Mouse (Mus musculus): ENCODE data around the gene Tfec. TPM values are rescaled to one million over a fixed set of nuclear protein-coding genes. Genes with fewer than 3 reads are reported as not detected.

The Tfec gene
- total and polyA plus RNA-seq, 3 experiments: 0.60 TPM; not detected in 2

GRCm38 (mm10) chr6:16862050-16862449 lies 36.2 kb downstream of the Tfec start:
- Histone ChIP-seq H3K4me3 (ENCODE audit: low read depth, low read length) (no peak overlapping the region), H3K36me3 (replicated peaks) (no peaks in the 10 kb centered on the region), H3K9me3 (replicated peaks) (no peaks in the 10 kb centered on the region), H3K4me1 (ENCODE audit: insufficient read depth, low read depth, low read length) (no peaks in the 10 kb centered on the region), H3K27me3 (ENCODE audit: insufficient read depth, low read length) (no peaks in the 10 kb centered on the region)
- TF ChIP-seq POLR2AphosphoS5 (IDR thresholded peaks at IDR 0.05; ENCODE audit: insufficient replicate concordance, low read depth, low read length) (no peak), TAL1 (conservative IDR thresholded peaks at IDR 0.05; ENCODE audit: low read depth, low read length) (no peak), CTCF (IDR thresholded peaks at IDR 0.05; ENCODE audit: low read depth, low read length) (no peak), GATA2 (IDR thresholded peaks at IDR 0.05; ENCODE audit: borderline replicate concordance, low read depth, low read length) (no peak), GATA1 (IDR thresholded peaks at IDR 0.05; ENCODE audit: borderline replicate concordance, low read length) (no peak)
- ATAC-seq (ENCODE audit: extremely low read depth, insufficient number of reproducible peaks, low FRiP score, poor library complexity, severe bottlenecking): no peak
- no peak for DNase-seq (ENCODE audit: low spot score)

GRCm38 (mm10) chr6:16855879-16856545 lies 42.2 kb downstream of the Tfec start:
- DNase-seq (ENCODE audit: low spot score): no peak
- no peaks in the 10 kb centered on the region for H3K27me3 ChIP-seq (ENCODE audit: insufficient read depth, low read length)
- no peaks in the 10 kb centered on the region for H3K4me1 ChIP-seq (ENCODE audit: insufficient read depth, low read depth, low read length)
- TF ChIP-seq GATA2 (IDR thresholded peaks at IDR 0.05; ENCODE audit: borderline replicate concordance, low read depth, low read length): no peak
- no peak for TF ChIP-seq CTCF (IDR thresholded peaks at IDR 0.05; ENCODE audit: low read depth, low read length)
- no peak for TF ChIP-seq POLR2AphosphoS5 (IDR thresholded peaks at IDR 0.05; ENCODE audit: insufficient replicate concordance, low read depth, low read length)
- TF ChIP-seq GATA1 (IDR thresholded peaks at IDR 0.05; ENCODE audit: borderline replicate concordance, low read length): no peak
- ATAC-seq (ENCODE audit: extremely low read depth, insufficient number of reproducible peaks, low FRiP score, poor library complexity, severe bottlenecking): no peak
- no peaks in the 10 kb centered on the region for H3K36me3 ChIP-seq (replicated peaks)
- no peak overlapping the region for H3K4me3 ChIP-seq (ENCODE audit: low read depth, low read length)
- no peaks in the 10 kb centered on the region for H3K9me3 ChIP-seq (replicated peaks)

- no peak for DNase-seq (ENCODE audit: low spot score)
- TF ChIP-seq POLR2AphosphoS5 (IDR thresholded peaks at IDR 0.05; ENCODE audit: insufficient replicate concordance, low read depth, low read length) (no peak), TAL1 (conservative IDR thresholded peaks at IDR 0.05; ENCODE audit: low read depth, low read length) (no peak), GATA1 (IDR thresholded peaks at IDR 0.05; ENCODE audit: borderline replicate concordance, low read length) (no peak), GATA2 (IDR thresholded peaks at IDR 0.05; ENCODE audit: borderline replicate concordance, low read depth, low read length) (no peak), CTCF (IDR thresholded peaks at IDR 0.05; ENCODE audit: low read depth, low read length) (no peak)
- no peaks in the 10 kb centered on the region for H3K27me3 ChIP-seq (ENCODE audit: insufficient read depth, low read length)
- ATAC-seq (ENCODE audit: extremely low read depth, insufficient number of reproducible peaks, low FRiP score, poor library complexity, severe bottlenecking): no peak
- no peaks in the 10 kb centered on the region for H3K36me3 ChIP-seq (replicated peaks)
- H3K4me3 ChIP-seq (ENCODE audit: low read depth, low read length): no peak overlapping the region
- H3K9me3 ChIP-seq (replicated peaks): no peaks in the 10 kb centered on the region
- no peaks in the 10 kb centered on the region for H3K4me1 ChIP-seq (ENCODE audit: insufficient read depth, low read depth, low read length)
These were observed 43.3 kb downstream of the Tfec start for GRCm38 (mm10) chr6:16854977-16855376.

GRCm38 (mm10) chr6:16846521-16846920 lies 51.7 kb downstream of the Tfec start:
- H3K9me3 ChIP-seq (replicated peaks): no peaks in the 10 kb centered on the region
- no peaks in the 10 kb centered on the region for H3K27me3 ChIP-seq (ENCODE audit: insufficient read depth, low read length)
- no peaks in the 10 kb centered on the region for H3K36me3 ChIP-seq (replicated peaks)
- no peaks in the 10 kb centered on the region for H3K4me1 ChIP-seq (ENCODE audit: insufficient read depth, low read depth, low read length)
- no peak overlapping the region for H3K4me3 ChIP-seq (ENCODE audit: low read depth, low read length)
- DNase-seq (ENCODE audit: low spot score): no peak
- ATAC-seq (ENCODE audit: extremely low read depth, insufficient number of reproducible peaks, low FRiP score, poor library complexity, severe bottlenecking): no peak
- TF ChIP-seq GATA1 (IDR thresholded peaks at IDR 0.05; ENCODE audit: borderline replicate concordance, low read length): no peak
- no peak for TF ChIP-seq POLR2AphosphoS5 (IDR thresholded peaks at IDR 0.05; ENCODE audit: insufficient replicate concordance, low read depth, low read length)
- TF ChIP-seq CTCF (IDR thresholded peaks at IDR 0.05; ENCODE audit: low read depth, low read length): no peak
- TF ChIP-seq TAL1 (conservative IDR thresholded peaks at IDR 0.05; ENCODE audit: low read depth, low read length): no peak
- no peak for TF ChIP-seq GATA2 (IDR thresholded peaks at IDR 0.05; ENCODE audit: borderline replicate concordance, low read depth, low read length)

- Histone ChIP-seq H3K9me3 (replicated peaks) (no peaks in the 10 kb centered on the region), H3K4me1 (ENCODE audit: insufficient read depth, low read depth, low read length) (no peaks in the 10 kb centered on the region), H3K27me3 (ENCODE audit: insufficient read depth, low read length) (no peaks in the 10 kb centered on the region), H3K36me3 (replicated peaks) (no peaks in the 10 kb centered on the region), H3K4me3 (ENCODE audit: low read depth, low read length) (no peak overlapping the region)
- TF ChIP-seq GATA2 (IDR thresholded peaks at IDR 0.05; ENCODE audit: borderline replicate concordance, low read depth, low read length): no peak
- no peak for TF ChIP-seq CTCF (IDR thresholded peaks at IDR 0.05; ENCODE audit: low read depth, low read length)
- TF ChIP-seq GATA1 (IDR thresholded peaks at IDR 0.05; ENCODE audit: borderline replicate concordance, low read length): no peak
- ATAC-seq (ENCODE audit: extremely low read depth, insufficient number of reproducible peaks, low FRiP score, poor library complexity, severe bottlenecking) (no peak), DNase-seq (ENCODE audit: low spot score) (no peak)
These were observed 62.6 kb downstream of the Tfec start for GRCm38 (mm10) chr6:16835631-16836030.

GRCm38 (mm10) chr6:16828304-16828703 lies 69.9 kb downstream of the Tfec start:
- ATAC-seq (ENCODE audit: extremely low read depth, insufficient number of reproducible peaks, low FRiP score, poor library complexity, severe bottlenecking) (no peak), DNase-seq (ENCODE audit: low spot score) (no peak)
- no peaks in the 10 kb centered on the region for H3K36me3 ChIP-seq (replicated peaks)
- no peak for TF ChIP-seq CTCF (IDR thresholded peaks at IDR 0.05; ENCODE audit: low read depth, low read length)
- TF ChIP-seq POLR2AphosphoS5 (IDR thresholded peaks at IDR 0.05; ENCODE audit: insufficient replicate concordance, low read depth, low read length): no peak
- no peak for TF ChIP-seq GATA2 (IDR thresholded peaks at IDR 0.05; ENCODE audit: borderline replicate concordance, low read depth, low read length)
- TF ChIP-seq GATA1 (IDR thresholded peaks at IDR 0.05; ENCODE audit: borderline replicate concordance, low read length): no peak
- no peak for TF ChIP-seq TAL1 (conservative IDR thresholded peaks at IDR 0.05; ENCODE audit: low read depth, low read length)
- H3K4me1 ChIP-seq (ENCODE audit: insufficient read depth, low read depth, low read length): no peaks in the 10 kb centered on the region
- no peak overlapping the region for H3K4me3 ChIP-seq (ENCODE audit: low read depth, low read length)
- H3K9me3 ChIP-seq (replicated peaks): no peaks in the 10 kb centered on the region
- no peaks in the 10 kb centered on the region for H3K27me3 ChIP-seq (ENCODE audit: insufficient read depth, low read length)
